Mouse (Mus musculus): ENCODE results near the gene Fam168b. TPM values are rescaled to one million over a fixed set of nuclear protein-coding genes. Genes with fewer than 3 reads are reported as not detected.

The Fam168b gene
- polyA plus RNA-seq (2014; fragmentation: Illumina TruSeq; extraction: RNeasy Lipid Tissue Mini Kit (QIAGEN cat#74804); ENCODE audit: insufficient read depth, low read depth, low replicate concordance), result 40.5 TPM

DNA sequence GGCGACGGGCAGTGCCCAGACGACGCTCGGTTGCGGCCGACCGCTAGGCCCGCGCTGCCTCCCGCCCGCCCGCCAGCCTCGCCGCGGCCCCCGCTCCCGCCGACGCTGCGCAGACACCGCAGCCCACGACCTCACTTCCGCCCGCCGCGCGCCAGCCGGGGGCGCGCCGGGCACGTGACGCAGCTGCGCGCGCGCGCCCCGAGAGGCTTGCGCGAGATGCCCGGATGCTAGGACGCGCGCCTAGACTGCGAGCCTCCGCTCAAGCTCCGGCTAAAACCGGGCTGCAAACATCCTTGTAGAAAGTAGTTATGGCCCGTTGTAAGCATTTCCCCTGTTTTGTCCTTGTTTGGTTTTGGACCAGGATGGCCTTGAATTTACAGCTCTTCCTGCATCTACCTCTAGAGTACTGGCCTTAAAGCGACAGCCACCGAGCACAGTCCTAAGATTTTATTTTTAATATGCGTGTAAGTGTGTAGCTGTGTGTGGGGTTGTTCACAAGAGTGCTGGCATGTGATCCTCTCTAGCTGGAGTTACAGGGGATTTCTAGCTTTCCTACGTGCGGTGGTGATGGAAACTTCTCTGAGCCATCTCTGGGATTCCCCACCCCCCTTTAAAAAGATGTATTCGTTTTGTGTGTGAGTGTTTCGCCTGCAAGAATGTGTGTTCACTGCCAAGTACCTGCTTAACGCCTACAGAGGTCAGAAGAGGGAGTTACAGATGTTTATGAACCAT, at the start of gene Fam168b:
TSS of gene Fam168b (minus strand) at position 179 of the 732 bp plus-strand sequence.

DNA sequence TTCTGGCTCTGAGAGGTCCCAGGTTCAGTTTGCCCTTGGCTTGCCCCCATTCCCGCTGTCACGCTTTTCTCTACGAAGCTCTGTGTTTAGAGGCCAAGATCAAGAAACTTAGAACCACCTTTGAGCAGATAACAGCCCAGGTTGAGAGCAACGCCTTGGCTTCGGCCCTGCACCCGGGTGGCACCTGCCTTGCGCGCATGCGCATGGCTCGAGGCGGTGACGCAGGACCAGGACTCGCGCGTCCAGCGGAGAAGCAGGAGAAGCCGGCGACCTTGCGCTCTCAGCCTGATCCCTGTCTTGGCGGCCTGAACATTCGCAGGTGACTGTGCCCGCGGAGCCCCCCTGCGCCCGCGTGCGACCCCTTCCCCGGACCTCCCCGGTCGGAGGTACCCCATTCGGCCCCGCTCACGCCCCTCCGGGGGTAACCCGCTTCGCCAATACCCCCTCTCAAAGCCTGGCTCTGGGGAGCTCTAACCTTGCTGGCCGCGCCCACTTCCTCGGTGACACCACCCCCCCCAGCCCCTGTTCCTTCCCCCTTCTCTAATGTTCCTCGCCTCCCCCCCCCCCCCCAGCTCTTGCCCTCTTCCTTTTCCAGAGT, 7.0 kb upstream of the Fam168b start, which contains the start of gene Plekhb2:
TSS of gene Plekhb2 (plus strand) at position 232 of the 598 bp plus-strand sequence.

Other genes with a start within 250 kb of the Fam168b start
- 50.8 TPM for gene Plekhb2, start 6.9 kb upstream of the Fam168b start, polyA plus RNA-seq (2014; fragmentation: Illumina TruSeq; extraction: RNeasy Lipid Tissue Mini Kit (QIAGEN cat#74804); ENCODE audit: insufficient read depth, low read depth, low replicate concordance)